Mouse (Mus musculus) CD4-positive helper T cell, adult 2 months (primary cell): ENCODE measurements around the gene Dido1.
"Not testable (repeated sequence)": the region's sequence is repeated elsewhere in the genome, so short reads cannot be mapped to it uniquely, and the experiment has no call there.

Experiments
- DNase-seq: peaks from one replicate; pipeline ENCODE4 v3.0.0-alpha.2; 2012; ENCODE audit warnings: low read depth, missing footprints, low spot score

The Dido1 gene

GRCm38 (mm10) chr2:180724585-180725413, 15.0 kb upstream of the Dido1 start, which contains the start of gene Slc17a9:
Slc17a9 (plus strand) TSS chr2:180725263.
- peak; percentile 72 for DNase-seq

GRCm38 (mm10) chr2:180723865-180724264, 14.1 kb upstream of the Dido1 start:
- DNase-seq, result no peak

DNA sequence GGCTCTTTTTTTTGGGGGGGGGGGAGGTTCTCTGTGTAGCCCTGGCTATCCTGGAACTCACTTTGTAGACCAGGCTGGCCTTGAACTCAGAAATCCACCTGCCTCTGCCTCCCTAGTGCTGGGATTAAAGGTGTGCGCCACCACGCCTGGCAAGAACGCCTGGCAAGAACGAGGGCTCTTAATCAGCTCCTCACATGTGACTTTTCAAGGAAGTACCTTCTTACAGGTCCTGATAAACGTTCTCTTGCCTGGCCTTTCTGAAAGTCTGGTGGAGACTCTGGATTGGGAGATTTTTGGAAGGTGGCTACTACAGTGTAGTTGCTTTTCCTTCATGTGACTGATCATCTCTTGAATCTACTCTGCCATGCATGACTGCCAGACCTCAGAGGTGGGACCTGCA, 12.9 kb upstream of the Dido1 start:
- not testable (repeated sequence) for DNase-seq

GRCm38 (mm10) chr2:180712037-180712689, 2.4 kb upstream of the Dido1 start:
- DNase-seq, result no peak

- no peak for DNase-seq
Measured at GRCm38 (mm10) chr2:180711527-180711926, 1.7 kb upstream of the Dido1 start.

GRCm38 (mm10) chr2:180710276-180711155, 717 bp upstream of the Dido1 start:
- peak; percentile 45 for DNase-seq

DNA sequence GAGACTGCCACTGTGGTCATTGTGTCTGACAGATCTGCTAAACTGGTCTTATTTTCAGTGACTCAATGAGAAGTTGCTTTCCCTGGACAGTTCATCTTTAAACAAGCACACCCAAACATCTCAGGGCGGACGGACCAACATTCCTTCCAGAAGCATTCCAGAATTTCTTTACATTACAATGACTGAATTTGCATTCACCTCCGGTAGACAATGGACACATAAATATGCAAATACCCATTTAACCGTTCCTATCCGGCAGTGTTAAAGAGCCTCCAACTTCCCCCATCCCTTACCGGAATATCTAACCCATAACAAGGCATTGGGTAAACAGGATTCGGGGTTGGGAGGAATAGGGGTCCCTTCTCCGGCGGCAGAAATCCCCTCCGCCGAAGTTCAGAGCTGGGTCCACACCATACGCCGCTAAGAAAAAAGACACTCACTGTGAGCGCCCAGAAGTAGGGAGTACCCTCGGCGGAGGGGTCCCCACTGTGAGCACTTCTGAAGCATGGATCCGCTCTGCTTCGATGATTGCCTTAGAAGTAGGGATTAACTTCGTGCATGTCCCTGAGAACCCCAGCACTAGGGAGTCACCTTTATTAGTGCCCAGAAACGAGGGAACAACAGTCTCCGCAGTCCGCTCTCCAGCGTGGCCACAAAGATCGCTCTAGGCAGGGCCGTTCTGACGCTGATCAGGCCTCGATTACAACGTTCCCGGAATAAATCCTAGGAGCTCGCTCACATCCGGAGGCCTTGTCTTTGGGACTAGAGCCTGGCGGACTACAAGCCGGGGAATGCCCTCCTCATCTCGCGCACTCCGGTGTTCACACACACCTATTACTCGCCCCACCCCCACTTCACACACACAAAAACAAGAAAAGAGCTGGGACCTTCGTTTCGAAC, 526 bp downstream of the Dido1 start:
- no peak for DNase-seq

- DNase-seq, result no peak
Measured at GRCm38 (mm10) chr2:180705975-180706374, 3.8 kb downstream of the Dido1 start.

DNA sequence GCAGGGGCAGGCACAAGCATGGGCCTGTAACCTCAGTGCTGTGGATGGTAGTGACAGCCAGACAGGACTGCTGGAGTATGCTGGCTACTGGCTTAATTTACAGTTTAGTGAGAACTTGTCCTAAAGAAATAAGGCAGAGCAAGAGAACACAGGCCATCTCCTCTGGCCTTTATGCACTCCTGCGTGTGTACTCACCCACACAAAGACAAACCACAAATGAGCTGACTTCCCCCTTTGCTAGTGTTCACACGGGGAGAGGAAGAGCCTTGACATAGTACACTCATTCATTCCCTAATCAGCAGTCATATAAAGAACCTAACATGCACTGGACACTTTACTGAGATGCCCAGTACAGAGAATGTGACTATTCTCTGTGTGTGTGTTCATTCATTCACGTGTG, 4.7 kb downstream of the Dido1 start:
- DNase-seq, result no peak

DNA sequence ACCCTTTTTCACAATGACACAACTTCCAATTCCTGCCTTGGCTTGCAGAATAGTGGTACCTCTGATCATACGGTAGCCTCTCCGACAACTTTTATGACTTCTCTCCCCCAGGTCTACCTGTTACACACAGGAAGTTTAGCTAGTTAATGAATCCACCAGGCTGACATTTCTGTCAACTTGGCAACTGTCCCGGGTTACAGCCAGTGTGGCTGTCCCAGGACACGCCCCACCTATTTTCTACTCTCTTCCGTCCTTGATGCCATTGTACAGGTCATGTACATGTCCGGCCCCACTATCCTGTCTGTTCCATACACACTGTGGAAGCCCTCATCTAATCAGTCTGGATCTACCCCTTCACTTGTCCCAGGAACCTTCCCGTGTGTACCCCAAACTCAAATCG, 5.2 kb downstream of the Dido1 start:
- no peak for DNase-seq

DNA sequence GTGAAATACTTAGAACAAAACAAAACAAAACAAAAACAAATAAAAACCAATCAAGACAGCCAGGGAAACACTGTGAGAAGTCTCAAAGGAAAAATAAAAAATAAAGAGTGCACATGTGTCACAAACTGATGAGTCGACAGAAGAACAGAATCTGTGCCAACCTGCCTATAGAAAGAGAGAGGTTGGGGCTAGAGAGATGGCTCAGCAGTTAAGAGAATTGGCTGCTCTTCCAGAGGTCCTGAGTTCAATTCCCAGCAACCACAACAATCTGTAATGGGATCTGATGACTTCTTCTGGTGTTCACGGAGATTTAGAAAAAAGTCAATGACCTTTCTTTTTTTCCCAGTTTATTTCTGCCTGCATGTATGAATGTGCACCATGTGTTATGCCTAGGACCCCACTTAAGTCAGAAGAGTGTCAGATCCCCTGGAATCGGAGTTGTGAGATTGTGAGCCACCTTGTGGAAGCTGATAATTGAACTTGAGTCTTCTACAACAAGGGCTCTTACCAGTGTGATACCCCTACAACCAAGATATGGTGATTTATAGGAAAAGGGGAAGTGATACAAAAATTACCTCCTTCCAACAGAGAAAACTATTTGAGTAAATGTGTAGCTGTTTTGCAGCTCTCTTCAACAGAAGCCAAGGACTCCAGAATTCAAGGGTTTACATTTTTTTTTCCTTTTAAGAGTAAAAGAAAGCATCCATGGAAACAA, 6.0 kb downstream of the Dido1 start:
- DNase-seq, result no peak

DNA sequence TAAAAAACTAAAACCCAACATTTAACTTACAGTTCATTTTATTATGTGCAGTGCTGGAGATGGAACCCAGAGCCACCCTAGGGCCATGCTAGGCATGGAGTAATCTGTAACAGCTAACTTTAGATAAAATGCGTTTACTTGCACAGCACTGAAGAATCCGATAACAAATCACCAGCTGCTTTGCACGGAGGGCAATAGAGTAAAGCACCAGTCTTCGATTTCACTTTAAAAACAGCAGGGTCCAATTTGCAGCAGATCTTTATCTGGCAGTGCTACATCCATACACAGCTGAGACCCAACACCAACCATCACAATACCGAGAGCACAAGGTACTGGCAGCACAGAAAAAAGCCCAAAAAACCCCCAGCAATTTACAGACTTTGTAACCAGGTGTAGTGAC, 6.6 kb downstream of the Dido1 start:
- DNase-seq, result no peak

DNA sequence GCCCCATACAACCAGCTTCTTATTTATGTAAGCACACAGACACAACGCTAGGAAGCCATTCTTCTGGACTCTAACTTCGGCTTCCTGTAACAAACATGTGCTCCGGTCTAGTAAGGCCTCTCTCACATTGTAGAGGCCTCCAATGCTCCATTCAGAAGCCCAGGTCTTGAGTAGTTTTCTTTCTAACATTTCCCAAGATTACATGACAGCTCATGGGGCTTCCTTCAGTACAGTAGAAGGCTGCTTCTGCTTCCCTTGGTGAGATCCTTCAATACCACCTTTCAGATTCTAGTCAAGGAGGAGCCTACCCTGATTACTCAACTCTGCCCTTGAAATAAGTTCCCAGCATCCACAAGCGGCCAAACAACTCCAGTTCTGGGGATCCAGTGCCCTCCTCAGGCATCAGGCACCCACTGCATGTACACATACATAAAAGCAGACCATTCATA, 7.1 kb downstream of the Dido1 start:
- no peak for DNase-seq

- DNase-seq, result peak; percentile 93
Measured at GRCm38 (mm10) chr2:180701767-180702621, 7.8 kb downstream of the Dido1 start.

- peak; percentile 18 for DNase-seq
Measured at GRCm38 (mm10) chr2:180701053-180701766, 8.6 kb downstream of the Dido1 start.

DNA sequence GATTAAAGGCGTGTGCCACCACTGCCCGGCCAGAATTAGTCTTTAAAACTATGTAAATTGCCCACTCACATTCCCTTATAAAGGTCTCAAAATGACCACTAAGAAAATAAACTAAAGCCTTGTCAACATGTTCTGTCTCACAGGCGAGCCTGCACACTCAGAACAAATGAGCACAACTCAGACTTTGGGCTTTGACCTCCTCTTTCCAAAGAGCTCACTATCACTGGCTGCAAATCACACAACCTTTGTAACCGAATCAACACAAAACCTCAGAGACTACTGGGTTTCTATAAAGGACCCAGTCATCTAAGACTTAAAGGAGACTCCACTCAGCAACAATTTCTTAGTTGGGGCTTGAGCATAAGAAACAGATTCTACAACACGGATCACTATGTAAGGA, 9.3 kb downstream of the Dido1 start:
- no peak for DNase-seq

- no peak for DNase-seq
Measured at GRCm38 (mm10) chr2:180695176-180695575, 14.6 kb downstream of the Dido1 start.

DNA sequence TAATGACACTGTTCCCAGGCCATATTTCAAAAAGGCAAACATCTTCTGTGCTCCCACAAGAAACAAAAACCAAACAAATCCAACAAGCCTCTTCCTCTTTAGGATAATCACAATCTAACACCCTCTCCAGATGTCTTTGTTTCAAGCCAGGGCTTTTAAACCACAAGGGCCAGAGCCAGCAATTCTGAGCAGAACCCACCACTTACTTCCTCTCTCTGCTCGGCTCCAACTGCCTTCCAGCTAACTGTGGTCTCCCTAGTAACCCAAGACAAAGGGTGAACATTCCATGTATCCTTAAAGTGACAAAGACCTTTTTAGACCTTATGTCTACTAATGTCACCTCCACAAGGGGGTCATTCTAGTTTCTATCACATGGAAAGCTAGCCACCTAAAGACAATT, 17.2 kb downstream of the Dido1 start:
- DNase-seq, result no peak

GRCm38 (mm10) chr2:180689841-180690240, 20.0 kb downstream of the Dido1 start:
- no peak for DNase-seq
